Mouse (Mus musculus) kidney, adult 2 months (tissue): ENCODE data around the gene Maats1. TPM values are rescaled to one million over a fixed set of nuclear protein-coding genes. Genes with fewer than 3 reads are reported as not detected.

Experiments
- DNase-seq: peaks from one replicate; pipeline ENCODE4 v3.0.0; 2021
- H3K27ac ChIP-seq: fragments of 200-500 bp; 2 replicates; pipeline ENCODE4 v1.5.1; 2012; ENCODE audit warnings: low read depth, low read length, control low read depth, inconsistent platforms; ENCODE audit not compliant: insufficient read depth
- H3K27me3 ChIP-seq: fragments of 200-500 bp; replicated peaks from 2 replicates; pipeline ENCODE4 v1.6.1; 2012; ENCODE audit warnings: mild to moderate bottlenecking, moderate library complexity, low read length, inconsistent platforms; ENCODE audit not compliant: control insufficient read depth, insufficient read depth
- H3K36me3 ChIP-seq: fragments of 200-500 bp; 2 replicates; pipeline ENCODE4 v1.6.1; 2012; ENCODE audit warnings: mild to moderate bottlenecking, moderate library complexity, low read length, inconsistent platforms; ENCODE audit not compliant: control insufficient read depth, insufficient read depth
- H3K4me1 ChIP-seq: fragments of 200-500 bp; 2 replicates; pipeline ENCODE4 v1.6.1; 2011; ENCODE audit warnings: low read length; ENCODE audit not compliant: control insufficient read depth, insufficient read depth
- H3K4me3 ChIP-seq: fragments of 200-500 bp; 2 replicates; pipeline ENCODE4 v1.5.1; 2011; ENCODE audit warnings: mild to moderate bottlenecking, low read depth, low read length, control low read depth; ENCODE audit not compliant: insufficient read depth
- CTCF ChIP-seq: fragments of 200-500 bp; conservative IDR thresholded peaks from 2 replicates; pipeline ENCODE4 v1.5.1; 2011; ENCODE audit warnings: low read depth, mild to moderate bottlenecking, control low read depth, low read length, moderate library complexity, mixed read lengths; ENCODE audit not compliant: insufficient read depth, insufficient read length
- POLR2A ChIP-seq: fragments of 200-500 bp; IDR thresholded peaks from one replicate; pipeline ENCODE4 v1.6.1; 2011; ENCODE audit warnings: low read depth, low read length, control low read depth
- WGBS: fragments of 180-500 bp; shearing (Covaris S2); methylation state at CpG from one replicate; pipeline ENCODE4 v1.1.7; 2018; 5-methylcytosine and 5-hydroxymethylcytosine counted together
- polyA plus RNA-seq: library from polyadenylated mRNA; depleted of rRNA; stranded (reverse); fragments of >200 nt; gene quantifications from 2 replicates; pipeline ENCODE4 v1.2.3, GENCODE M21; 2012

Maats1 gene
- polyA plus RNA-seq, 1 experiment, result 0.50 TPM

- H3K4me3 ChIP-seq, result no peak overlapping the region
- no peak for DNase-seq
- no peaks in the 10 kb centered on the region for H3K36me3 ChIP-seq
- TF ChIP-seq POLR2A, result no peak
- TF ChIP-seq CTCF, result no peak
- H3K27ac ChIP-seq, result no peak overlapping the region
- 85% methylated on average over 7 of the region's 7 CpGs for WGBS
- no peaks in the 10 kb centered on the region for H3K4me1 ChIP-seq
- no peaks in the 10 kb centered on the region for H3K27me3 ChIP-seq
These were observed 33.2 kb upstream of the Maats1 start for GRCm38 (mm10) chr16:38375182-38375581.

- no peaks in the 10 kb centered on the region for H3K27me3 ChIP-seq
- no peaks in the 10 kb centered on the region for H3K4me1 ChIP-seq
- no peaks in the 10 kb centered on the region for H3K36me3 ChIP-seq
- no peak overlapping the region for H3K4me3 ChIP-seq
- WGBS, result 79% methylated on average over 10 of the region's 10 CpGs
- no peak overlapping the region for H3K27ac ChIP-seq
- TF ChIP-seq CTCF (no peak), POLR2A (no peak)
- DNase-seq, result no peak
These were observed 32.6 kb upstream of the Maats1 start for GRCm38 (mm10) chr16:38374379-38375140.

GRCm38 (mm10) chr16:38373941-38374340, 32.0 kb upstream of the Maats1 start:
- H3K4me1 ChIP-seq, result no peaks in the 10 kb centered on the region
- H3K36me3 ChIP-seq, result no peaks in the 10 kb centered on the region
- TF ChIP-seq CTCF (no peak), POLR2A (no peak)
- H3K27me3 ChIP-seq, result no peaks in the 10 kb centered on the region
- no peak for DNase-seq
- 89% methylated on average over 16 of the region's 16 CpGs for WGBS
- no peak overlapping the region for H3K27ac ChIP-seq
- H3K4me3 ChIP-seq, result no peak overlapping the region

GRCm38 (mm10) chr16:38373439-38373838, 31.5 kb upstream of the Maats1 start:
- TF ChIP-seq CTCF, result no peak
- TF ChIP-seq POLR2A, result no peak
- no peak for DNase-seq
- H3K4me3 ChIP-seq, result no peak overlapping the region
- no peak overlapping the region for H3K27ac ChIP-seq
- H3K27me3 ChIP-seq, result no peaks in the 10 kb centered on the region
- no peaks in the 10 kb centered on the region for H3K36me3 ChIP-seq
- H3K4me1 ChIP-seq, result no peaks in the 10 kb centered on the region
- 72% methylated on average over 10 of the region's 10 CpGs for WGBS

GRCm38 (mm10) chr16:38372876-38373275, 30.9 kb upstream of the Maats1 start:
- no peak for DNase-seq
- H3K27me3 ChIP-seq, result no peaks in the 10 kb centered on the region
- H3K4me3 ChIP-seq, result no peak overlapping the region
- TF ChIP-seq CTCF, result no peak
- no peak for TF ChIP-seq POLR2A
- H3K4me1 ChIP-seq, result no peaks in the 10 kb centered on the region
- WGBS, result 91% methylated on average over 4 of the region's 4 CpGs
- no peaks in the 10 kb centered on the region for H3K36me3 ChIP-seq
- H3K27ac ChIP-seq, result no peak overlapping the region

- Histone ChIP-seq H3K27me3 (no peaks in the 10 kb centered on the region), H3K4me1 (no peaks in the 10 kb centered on the region), H3K36me3 (no peaks in the 10 kb centered on the region), H3K4me3 (no peak overlapping the region), H3K27ac (no peak overlapping the region)
- TF ChIP-seq POLR2A (no peak), CTCF (no peak)
- no peak for DNase-seq
- WGBS, result 87% methylated on average over 15 of the region's 15 CpGs
These were observed 29.9 kb upstream of the Maats1 start for GRCm38 (mm10) chr16:38371705-38372296.

- DNase-seq, result no peak
- no peaks in the 10 kb centered on the region for H3K27me3 ChIP-seq
- H3K4me3 ChIP-seq, result no peak overlapping the region
- H3K36me3 ChIP-seq, result no peaks in the 10 kb centered on the region
- TF ChIP-seq CTCF (no peak), POLR2A (no peak)
- no peaks in the 10 kb centered on the region for H3K4me1 ChIP-seq
- WGBS, result 79% methylated on average over 8 of the region's 8 CpGs
- H3K27ac ChIP-seq, result no peak overlapping the region
These were observed 28.9 kb upstream of the Maats1 start for GRCm38 (mm10) chr16:38370633-38371374.
